Mouse (Mus musculus) lung, postnatal 25 days (tissue): Measurements from ENCODE around the gene Dscaml1.

Experiments
- DNase-seq: peaks from one replicate; pipeline ENCODE4 v3.0.0; 2022; ENCODE audit warnings: low spot score

Gene Dscaml1

GRCm38 (mm10) chr9:45507482-45507881 is 81.1 kb downstream of the Dscaml1 start:
- DNase-seq: no peak

- no peak for DNase-seq
Measured at GRCm38 (mm10) chr9:45510806-45511546, 84.5 kb downstream of the Dscaml1 start.

GRCm38 (mm10) chr9:45517993-45518705 is 91.7 kb downstream of the Dscaml1 start:
- DNase-seq: no peak

- no peak for DNase-seq
Measured at GRCm38 (mm10) chr9:45519841-45520240, 93.4 kb downstream of the Dscaml1 start.

- DNase-seq: no peak
Measured at GRCm38 (mm10) chr9:45522866-45523265, 96.4 kb downstream of the Dscaml1 start.

- DNase-seq: no peak
Measured at GRCm38 (mm10) chr9:45524505-45524904, 98.1 kb downstream of the Dscaml1 start.

- DNase-seq: no peak
Measured at GRCm38 (mm10) chr9:45533253-45533652, 106.8 kb downstream of the Dscaml1 start.

GRCm38 (mm10) chr9:45534472-45534988 is 108.1 kb downstream of the Dscaml1 start:
- no peak for DNase-seq

GRCm38 (mm10) chr9:45537649-45538048 is 111.2 kb downstream of the Dscaml1 start:
- no peak for DNase-seq

GRCm38 (mm10) chr9:45539265-45540044 is 113.0 kb downstream of the Dscaml1 start:
- DNase-seq: no peak

- DNase-seq: no peak
Measured at GRCm38 (mm10) chr9:45546024-45546638, 119.7 kb downstream of the Dscaml1 start.

- no peak for DNase-seq
Measured at GRCm38 (mm10) chr9:45546902-45547578, 120.6 kb downstream of the Dscaml1 start.

- no peak for DNase-seq
Measured at GRCm38 (mm10) chr9:45549796-45550195, 123.4 kb downstream of the Dscaml1 start.

- DNase-seq: no peak
Measured at GRCm38 (mm10) chr9:45550210-45550609, 123.8 kb downstream of the Dscaml1 start.

GRCm38 (mm10) chr9:45550662-45551061 is 124.2 kb downstream of the Dscaml1 start:
- no peak for DNase-seq

- DNase-seq: no peak
Measured at GRCm38 (mm10) chr9:45555036-45555826, 128.8 kb downstream of the Dscaml1 start.

- DNase-seq: no peak
Measured at GRCm38 (mm10) chr9:45556882-45557281, 130.5 kb downstream of the Dscaml1 start.

- DNase-seq: no peak
Measured at GRCm38 (mm10) chr9:45560987-45561386, 134.6 kb downstream of the Dscaml1 start.

- no peak for DNase-seq
Measured at GRCm38 (mm10) chr9:45566843-45567578, 140.6 kb downstream of the Dscaml1 start.

GRCm38 (mm10) chr9:45569680-45570079 is 143.3 kb downstream of the Dscaml1 start:
- no peak for DNase-seq
